Mouse (Mus musculus) CH12.LX (cell line): Measurements from ENCODE around the gene Plcb1. TPM values are rescaled to one million over a fixed set of nuclear protein-coding genes. Genes with fewer than 3 reads are reported as not detected.

Experiments used
- DNase-seq: peaks from one replicate; pipeline ENCODE4 v3.0.0-alpha.2; 2013; ENCODE audit errors: extremely low read depth
- H3K27ac ChIP-seq: 2 replicates; pipeline ENCODE4 v1.5.1; 2012; ENCODE audit warnings: low read depth, mild to moderate bottlenecking, control low read depth, moderate library complexity; ENCODE audit not compliant: insufficient read depth
- H3K27me3 ChIP-seq: replicated peaks from 2 replicates; pipeline ENCODE3; 2012; ENCODE audit warnings: inconsistent platforms
- H3K36me3 ChIP-seq, 2 experiments: replicated peaks in 1 of 2; 2 replicates each; pipeline versions ENCODE3 to v1.6.1; 2012; ENCODE audit warnings: inconsistent platforms in 1 of 2, low read length in 1 of 2, mild to moderate bottlenecking in 1 of 2, mixed read lengths in 1 of 2, moderate library complexity in 1 of 2; ENCODE audit not compliant: control insufficient read depth in 1 of 2, insufficient read depth in 1 of 2
- H3K4me1 ChIP-seq, 2 experiments: 2 replicates each; pipeline ENCODE4 v1.6.1; 2012; ENCODE audit warnings: inconsistent platforms in 1 of 2, moderate library complexity in 1 of 2; ENCODE audit not compliant: insufficient read depth in 2 of 2, control insufficient read depth in 1 of 2
- H3K4me2 ChIP-seq: 2 replicates; pipeline ENCODE4 v1.6.1; 2012; ENCODE audit warnings: low read depth, mild to moderate bottlenecking, control low read depth; ENCODE audit not compliant: poor library complexity, insufficient read depth, severe bottlenecking
- H3K4me3 ChIP-seq, 3 experiments: fragments of 150-350 bp in 1 of 3; sonication (generic) in 1 of 3; replicated peaks in 1 of 3; 2 replicates each; pipeline versions ENCODE3 to v1.5.1; 2011 to 2012; ENCODE audit warnings: low read depth in 2 of 3, low read length in 2 of 3, mild to moderate bottlenecking in 2 of 3, moderate library complexity in 2 of 3, control low read depth in 1 of 3, improper control_type of control experiment in 1 of 3, inconsistent platforms in 1 of 3, mixed read lengths in 1 of 3; ENCODE audit not compliant: poor library complexity in 1 of 3
- H3K79me2 ChIP-seq: replicated peaks from 2 replicates; pipeline ENCODE4 v1.6.1; 2012; ENCODE audit warnings: mild to moderate bottlenecking, moderate library complexity; ENCODE audit not compliant: control insufficient read depth, poor library complexity, insufficient read depth, severe bottlenecking; ENCODE audit errors: extremely low read depth
- H3K9ac ChIP-seq: 2 replicates; pipeline ENCODE4 v1.6.1; 2012; ENCODE audit warnings: low read depth, mild to moderate bottlenecking, control low read depth, moderate library complexity; ENCODE audit not compliant: insufficient read depth
- H3K9me3 ChIP-seq: replicated peaks from 2 replicates; pipeline ENCODE3; 2012; ENCODE audit warnings: low read length, inconsistent platforms, mixed read lengths
- BHLHE40 ChIP-seq: IDR thresholded peaks from 2 replicates; pipeline ENCODE4 v1.6.1; 2011; ENCODE audit warnings: mild to moderate bottlenecking, low read depth, low read length, improper control_type of control experiment
- CTCF ChIP-seq, 2 experiments: IDR thresholded peaks in 1 of 2; conservative IDR thresholded peaks in 1 of 2; 2 replicates each; pipeline ENCODE4 v1.5.1; 2011 to 2012; ENCODE audit warnings: low read depth in 2 of 2, low read length in 2 of 2, improper control_type of control experiment in 1 of 2, inconsistent platforms in 1 of 2, mild to moderate bottlenecking in 1 of 2, moderate library complexity in 1 of 2
- E2F4 ChIP-seq: IDR thresholded peaks from 2 replicates; pipeline ENCODE4 v1.6.1; 2011; ENCODE audit warnings: low read depth, low read length, improper control_type of control experiment; ENCODE audit not compliant: insufficient replicate concordance
- ELF1 ChIP-seq: IDR thresholded peaks from 2 replicates; pipeline ENCODE4 v1.6.1; 2014; ENCODE audit warnings: low read depth, mild to moderate bottlenecking, inconsistent platforms, low read length, improper control_type of control experiment
- EP300 ChIP-seq: IDR thresholded peaks from 2 replicates; pipeline ENCODE4 v1.6.1; 2011; ENCODE audit warnings: low read length, improper control_type of control experiment
- HCFC1 ChIP-seq: IDR thresholded peaks from 2 replicates; pipeline ENCODE4 v1.6.1; 2012; ENCODE audit warnings: low read depth, mild to moderate bottlenecking, inconsistent platforms, low read length, improper control_type of control experiment
- MAFK ChIP-seq: IDR thresholded peaks from 2 replicates; pipeline ENCODE4 v1.6.1; 2011; ENCODE audit warnings: low read length, improper control_type of control experiment; ENCODE audit not compliant: insufficient replicate concordance
- MAX ChIP-seq: IDR thresholded peaks from 2 replicates; pipeline ENCODE4 v1.6.1; 2011; ENCODE audit warnings: low read length, improper control_type of control experiment
- MAZ ChIP-seq: IDR thresholded peaks from 2 replicates; pipeline ENCODE4 v1.6.1; 2012; ENCODE audit warnings: low read depth, mild to moderate bottlenecking, inconsistent platforms, low read length, improper control_type of control experiment, moderate library complexity
- MEF2A ChIP-seq: IDR thresholded peaks from 2 replicates; pipeline ENCODE4 v1.6.1; 2014; ENCODE audit warnings: low read depth, mild to moderate bottlenecking, inconsistent platforms, low read length, improper control_type of control experiment, borderline replicate concordance
- MXI1 ChIP-seq: IDR thresholded peaks from 2 replicates; pipeline ENCODE4 v1.6.1; 2011; ENCODE audit warnings: mild to moderate bottlenecking, low read depth, low read length, improper control_type of control experiment
- MYC ChIP-seq: IDR thresholded peaks from 2 replicates; pipeline ENCODE4 v1.6.1; 2011; ENCODE audit warnings: low read depth, mild to moderate bottlenecking, improper control_type of control experiment, low read length
- NELFE ChIP-seq: IDR thresholded peaks from 2 replicates; pipeline ENCODE4 v1.6.1; 2011; ENCODE audit warnings: low read depth, low read length, improper control_type of control experiment
- PAX5 ChIP-seq: IDR thresholded peaks from 2 replicates; pipeline ENCODE4 v1.6.1; 2012; ENCODE audit warnings: low read length, inconsistent platforms, mixed read lengths
- POLR2AphosphoS2 ChIP-seq: IDR thresholded peaks from 2 replicates; pipeline ENCODE4 v1.6.1; 2011; ENCODE audit warnings: low read depth, low read length, improper control_type of control experiment
- SMC3 ChIP-seq: IDR thresholded peaks from 2 replicates; pipeline ENCODE4 v1.6.1; 2011; ENCODE audit warnings: low read depth, low read length, improper control_type of control experiment
- TCF12 ChIP-seq: IDR thresholded peaks from 2 replicates; pipeline ENCODE4 v1.6.1; 2014; ENCODE audit warnings: low read depth, mild to moderate bottlenecking, inconsistent platforms, low read length, improper control_type of control experiment
- UBTF ChIP-seq: IDR thresholded peaks from 2 replicates; pipeline ENCODE4 v1.6.1; 2012; ENCODE audit warnings: low read depth, mild to moderate bottlenecking, inconsistent platforms, low read length, improper control_type of control experiment, moderate library complexity
- USF1 ChIP-seq: IDR thresholded peaks from 2 replicates; pipeline ENCODE4 v1.6.1; 2014; ENCODE audit warnings: low read depth, mild to moderate bottlenecking, inconsistent platforms, low read length, improper control_type of control experiment
- ZKSCAN1 ChIP-seq: IDR thresholded peaks from 2 replicates; pipeline ENCODE4 v1.6.1; 2012; ENCODE audit warnings: low read depth, inconsistent platforms, low read length, improper control_type of control experiment, borderline replicate concordance
- ZMIZ1 ChIP-seq: IDR thresholded peaks from 2 replicates; pipeline ENCODE4 v1.6.1; 2012; ENCODE audit warnings: low read depth, mild to moderate bottlenecking, inconsistent platforms, low read length, improper control_type of control experiment
- ZNF384 ChIP-seq: IDR thresholded peaks from 2 replicates; pipeline ENCODE4 v1.6.1; 2012; ENCODE audit warnings: low read depth, low read length, improper control_type of control experiment, inconsistent platforms
- dilution Hi-C: fragments of 300-500 bp; cut with MboI; formaldehyde crosslinking; loops from 2 replicates; pipeline ENCODE4 v1.14.3; 2020; ENCODE audit warnings: low sequenced_read_pairs; ENCODE audit not compliant: extremely low pct_unique_long_range_greater_than_20kb, extremely low pct_ligation_motif_present
- in situ Hi-C: fragments of 300-500 bp; cut with MboI; formaldehyde crosslinking; loops from 3 replicates; pipeline ENCODE4 v1.14.3; 2019; ENCODE audit warnings: low sequenced_read_pairs, low pct_ligation_motif_present, low pct_unique_long_range_greater_than_20kb, mixed read lengths
- polyA plus RNA-seq: library from polyadenylated mRNA; unstranded; fragments of >175 nt; gene quantifications from 2 replicates; pipeline ENCODE4 v1.2.1, GENCODE M21; 2012; ENCODE audit warnings: low read depth; ENCODE audit not compliant: insufficient read length
- total RNA-seq, 2 experiments: library from RNA; depleted of rRNA; stranded (reverse); fragments of 300-350 nt in 1 of 2; fragments of >200 nt in 1 of 2; gene quantifications; 2 replicates each; pipeline ENCODE4 v1.2.3; 2012 to 2014

Plcb1 gene
- total and polyA plus RNA-seq, 3 experiments: not detected

DNA sequence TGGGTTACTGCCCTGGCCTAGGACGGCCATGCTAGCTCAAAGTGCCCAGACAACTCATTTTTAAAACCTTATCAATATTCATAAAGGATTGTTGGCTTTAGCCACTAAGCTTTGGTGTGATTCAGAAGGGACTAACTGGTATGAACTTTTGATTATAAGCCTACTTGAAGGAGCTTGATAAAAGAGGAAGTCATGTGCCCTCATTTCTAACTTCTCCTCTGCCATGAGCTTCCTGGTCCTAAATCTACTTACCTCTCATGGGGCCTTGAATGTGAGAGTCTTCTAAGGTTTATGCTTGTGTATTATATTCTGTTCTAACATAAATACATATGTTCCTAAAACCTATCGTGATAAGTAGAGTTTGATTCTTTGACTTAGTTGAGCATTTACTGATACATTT is 702.4 kb downstream of the Plcb1 start:
- Histone ChIP-seq H3K9me3 (peaks cover 57% of the 10 kb centered on the region), H3K9ac (no peak overlapping the region), H3K4me3 (no peak overlapping the region), H3K79me2 (no peaks in the 10 kb centered on the region), H3K36me3 (no peaks in the 10 kb centered on the region), H3K27me3 (no peaks in the 10 kb centered on the region), H3K4me2 (no peak overlapping the region), H3K4me1 (no peaks in the 10 kb centered on the region), H3K27ac (no peak overlapping the region)
- dilution Hi-C loops: no loop called here
- no peak for TF ChIP-seq ZKSCAN1
- no peak for DNase-seq
- in situ Hi-C loops: no loop called here

DNA sequence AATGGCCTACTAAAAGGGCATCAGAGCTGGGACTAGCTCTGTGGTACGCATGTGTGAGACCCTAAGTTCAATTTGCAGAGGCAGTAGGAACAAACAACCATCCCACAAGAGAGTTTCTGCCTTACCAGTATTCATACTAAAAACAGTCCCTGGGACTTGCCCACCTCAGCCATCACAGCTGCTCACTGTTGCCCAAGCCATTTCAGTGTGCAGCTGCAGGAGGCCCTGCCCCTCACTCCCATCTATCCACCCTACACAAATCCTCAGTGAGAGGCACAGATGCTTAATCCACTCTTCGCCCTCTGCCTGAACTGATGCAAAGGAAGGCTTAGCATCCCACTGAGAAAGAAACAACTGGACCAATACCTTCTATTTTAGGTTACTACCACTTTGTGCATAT is 703.3 kb downstream of the Plcb1 start:
- DNase-seq: no peak
- Histone ChIP-seq H3K4me2 (no peak overlapping the region), H3K27me3 (no peaks in the 10 kb centered on the region), H3K4me3 (no peak overlapping the region), H3K9ac (no peak overlapping the region), H3K79me2 (no peaks in the 10 kb centered on the region), H3K27ac (no peak overlapping the region), H3K9me3 (peaks cover 56% of the 10 kb centered on the region), H3K4me1 (no peaks in the 10 kb centered on the region), H3K36me3 (no peaks in the 10 kb centered on the region)
- in situ Hi-C loops (no loop called here), dilution Hi-C loops (no loop called here)
- no peak for TF ChIP-seq PAX5
- TF ChIP-seq MAZ: no peak
- no peak for TF ChIP-seq SMC3
- TF ChIP-seq CTCF (conservative IDR thresholded peaks at IDR 0.05 in 1 of 2, IDR thresholded peaks at IDR 0.05 in 1 of 2; ENCODE audit: low read depth in 2 of 2, low read length in 2 of 2): no peak
- no peak for TF ChIP-seq E2F4
- no peak for TF ChIP-seq POLR2AphosphoS2
- TF ChIP-seq ZNF384: no peak
- TF ChIP-seq USF1: no peak

- in situ Hi-C loops (no loop called here), dilution Hi-C loops (no loop called here)
- Histone ChIP-seq H3K4me1 (no peaks in the 10 kb centered on the region), H3K9me3 (peaks cover 54% of the 10 kb centered on the region), H3K4me2 (no peak overlapping the region), H3K9ac (no peak overlapping the region), H3K4me3 (no peak overlapping the region), H3K36me3 (no peaks in the 10 kb centered on the region), H3K27me3 (no peaks in the 10 kb centered on the region), H3K79me2 (no peaks in the 10 kb centered on the region), H3K27ac (no peak overlapping the region)
- DNase-seq: no peak
- no peak for TF ChIP-seq NELFE
- TF ChIP-seq TCF12: no peak
- no peak for TF ChIP-seq MAX
- TF ChIP-seq UBTF: no peak
- TF ChIP-seq ZNF384: no peak
- no peak for TF ChIP-seq EP300
- TF ChIP-seq MAFK: no peak
- TF ChIP-seq HCFC1: no peak
- TF ChIP-seq MAZ: no peak
- TF ChIP-seq MXI1: no peak
- TF ChIP-seq MYC: no peak
- no peak for TF ChIP-seq ZKSCAN1
- TF ChIP-seq ZMIZ1: no peak
- no peak for TF ChIP-seq BHLHE40
- no peak for TF ChIP-seq MEF2A
- TF ChIP-seq ELF1: no peak
These were observed 706.9 kb downstream of the Plcb1 start for GRCm38 (mm10) chr2:135492777-135493176.
